Mouse (Mus musculus): ENCODE measurements around the gene Gpcpd1. TPM values are rescaled to one million over a fixed set of nuclear protein-coding genes. Genes with fewer than 3 reads are reported as not detected.

Gpcpd1 gene
- total RNA-seq, 2 experiments from 2014 or later: 219 to 274 TPM

- DNase-seq: no peak
- intact Hi-C loops (cut with DNase I): no loop called here
These were observed 90.0 kb downstream of the Gpcpd1 start for GRCm38 (mm10) chr2:132497412-132498135.

GRCm38 (mm10) chr2:132493184-132493583, 94.3 kb downstream of the Gpcpd1 start:
- intact Hi-C loops (cut with DNase I): no loop called here
- no peak for DNase-seq

GRCm38 (mm10) chr2:132485454-132485853, 102.1 kb downstream of the Gpcpd1 start:
- peak; percentile 58 to 78 for DNase-seq
- intact Hi-C loops (cut with DNase I): loop anchor here (1.0 to 10.0 kb wide), 4 partner anchors 98 to 501 kb away; partner anchors contain the start of genes Cds2 and Prokr2

- no peak for DNase-seq
- intact Hi-C loops (cut with DNase I): loop anchor here (10.0 kb wide), 1 partner anchor 497 kb away; no protein-coding TSS in a partner anchor
These were observed 106.0 kb downstream of the Gpcpd1 start for GRCm38 (mm10) chr2:132481547-132481946.

Other genes with a start within 250 kb of the Gpcpd1 start
- gene Prokr2, start 202.3 kb downstream of the Gpcpd1 start, total RNA-seq (2021): under 1 TPM; 0.05 to 0.38 TPM
- 10 to 100 TPM; 33.2 to 39.7 TPM for gene Shld1, start 99.2 kb upstream of the Gpcpd1 start, total RNA-seq (2021)
- under 1 TPM; 0.17 to 0.53 TPM for gene Chgb, start 193.5 kb upstream of the Gpcpd1 start, total RNA-seq (2021)
- gene Trmt6, start 228.3 kb upstream of the Gpcpd1 start, total RNA-seq (2021): 1 to 10 TPM; 6.9 to 7.9 TPM
- 1 to 10 TPM; 2.6 to 2.9 TPM for gene Mcm8, start 228.4 kb upstream of the Gpcpd1 start, total RNA-seq (2021)